Mouse (Mus musculus) neural tube, postnatal 0 days (tissue): ENCODE results near the gene Sec61a1. TPM values are rescaled to one million over a fixed set of nuclear protein-coding genes. Genes with fewer than 3 reads are reported as not detected.

Experiments used
- polyA plus RNA-seq: library from polyadenylated mRNA; unstranded; fragments of >200 nt; fragmentation: Nextera tagmentation; extraction: Ambion mirVana; gene quantifications from 2 replicates; pipeline ENCODE4 v1.2.1, GENCODE M21; 2015

The Sec61a1 gene
- 109 and 118 TPM in 2 replicates for polyA plus RNA-seq

DNA sequence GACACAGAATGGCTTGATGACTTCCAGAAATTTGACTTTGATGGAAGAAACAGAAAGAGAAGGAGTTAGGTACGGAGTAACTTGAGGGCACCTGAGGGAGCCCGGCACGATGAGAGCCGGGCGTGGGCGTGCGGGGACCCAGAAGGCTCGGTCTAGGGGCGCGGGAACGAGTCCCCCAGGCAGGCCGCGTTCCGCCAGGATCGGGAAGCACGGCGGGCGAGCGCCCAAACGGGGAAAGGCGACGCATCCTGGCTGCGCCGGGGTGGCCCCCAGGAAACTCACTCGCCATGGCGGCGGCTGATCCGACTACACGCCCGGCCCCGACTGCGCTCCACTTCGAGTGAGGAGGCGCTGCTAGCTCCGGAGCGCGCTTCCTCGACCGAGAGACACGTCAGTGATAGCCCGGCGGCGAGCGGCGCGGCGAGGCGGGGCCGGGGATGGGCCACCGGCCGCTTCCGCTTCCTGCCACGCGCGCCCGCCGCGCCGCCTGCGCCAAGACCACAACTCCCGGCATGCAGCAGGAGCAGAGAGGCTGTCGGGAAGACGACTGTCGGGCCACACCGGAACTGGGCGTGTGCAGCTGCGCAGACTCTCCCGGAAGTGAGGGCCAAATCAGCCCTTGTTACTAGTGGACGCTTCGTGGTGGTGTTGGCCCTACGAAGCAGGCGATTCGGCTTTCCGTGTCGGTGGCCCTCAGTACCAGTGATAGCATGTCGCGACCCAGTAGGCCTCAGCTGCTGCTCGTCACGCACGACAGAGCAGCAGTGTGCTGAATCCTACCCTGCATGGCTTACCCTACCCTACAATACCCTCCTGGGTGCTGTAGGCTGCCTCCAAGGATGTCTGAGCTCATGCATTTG, at the start of gene Sec61a1:
Gene Sec61a1 (minus strand): TSS at position 502 of the 860 bp plus-strand sequence.

DNA sequence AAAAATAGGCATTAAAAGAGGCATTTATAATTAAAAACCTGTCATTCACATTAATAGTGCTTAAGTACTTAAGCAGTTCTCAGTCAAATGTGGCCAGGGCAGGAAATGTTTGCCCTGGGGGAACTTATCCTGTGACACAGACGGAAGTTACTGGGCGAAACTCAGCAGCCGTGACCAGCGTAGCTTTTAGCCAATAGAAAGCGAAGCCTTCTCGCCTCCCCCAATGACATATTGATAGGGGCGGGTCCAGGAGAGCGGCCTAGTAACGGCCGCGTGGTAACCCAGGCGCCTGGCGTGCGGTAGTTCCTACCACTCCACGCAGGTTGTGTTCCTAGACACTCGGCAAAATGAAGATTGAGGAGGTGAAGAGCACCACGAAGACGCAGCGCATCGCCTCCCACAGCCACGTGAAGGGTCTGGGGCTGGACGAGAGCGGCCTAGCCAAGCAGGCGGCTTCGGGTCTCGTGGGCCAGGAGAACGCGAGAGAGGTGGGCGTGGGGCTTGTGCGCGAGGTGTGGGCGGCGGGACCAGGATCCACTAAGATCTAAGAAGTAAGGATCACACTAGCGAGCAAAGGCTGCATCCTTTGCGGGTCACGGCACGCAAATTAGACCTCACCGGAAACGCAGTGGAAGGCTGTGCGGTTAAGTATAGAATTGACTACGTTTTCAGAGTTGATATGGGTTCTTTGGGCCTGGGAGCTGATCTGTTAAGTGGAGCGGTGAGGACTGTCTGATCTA, 53.4 kb downstream of the Sec61a1 start, which contains the start of gene Ruvbl1:
Gene Ruvbl1 (plus strand): TSS at position 229 of the 740 bp plus-strand sequence.

Other genes starting within 250 kb of the Sec61a1 start
- gene Eefsec, start 72.4 kb downstream of the Sec61a1 start, polyA plus RNA-seq = 26.4 TPM in 2 replicates
- gene Ruvbl1, start 53.5 kb downstream of the Sec61a1 start, polyA plus RNA-seq = 73.5 and 82.1 TPM in 2 replicates
- gene Kbtbd12, start 119.0 kb upstream of the Sec61a1 start, polyA plus RNA-seq = 0.41 and 0.82 TPM in 2 replicates
- gene Mgll, start 205.5 kb upstream of the Sec61a1 start, polyA plus RNA-seq = 153 and 159 TPM in 2 replicates